Mouse (Mus musculus) B cell, adult 2 months (primary cell): ENCODE data around the gene 0610010F05Rik.

ENCODE experiments used
- DNase-seq, 2 experiments: peaks; one replicate each; pipeline ENCODE4 v3.0.0; 2022

The 0610010F05Rik gene

GRCm38 (mm10) chr11:23557039-23557630, 76.3 kb downstream of the 0610010F05Rik start:
- DNase-seq, result no peak

GRCm38 (mm10) chr11:23537446-23537845, 96.0 kb downstream of the 0610010F05Rik start:
- no peak for DNase-seq

GRCm38 (mm10) chr11:23520473-23521205, 112.8 kb downstream of the 0610010F05Rik start, which contains the start of gene 1700093K21Rik:
Gene 1700093K21Rik, minus strand, starts transcription at chr11:23521155.
- no peak for DNase-seq

- no peak for DNase-seq
Observed at GRCm38 (mm10) chr11:23518981-23519380, 114.5 kb downstream of the 0610010F05Rik start.

DNA sequence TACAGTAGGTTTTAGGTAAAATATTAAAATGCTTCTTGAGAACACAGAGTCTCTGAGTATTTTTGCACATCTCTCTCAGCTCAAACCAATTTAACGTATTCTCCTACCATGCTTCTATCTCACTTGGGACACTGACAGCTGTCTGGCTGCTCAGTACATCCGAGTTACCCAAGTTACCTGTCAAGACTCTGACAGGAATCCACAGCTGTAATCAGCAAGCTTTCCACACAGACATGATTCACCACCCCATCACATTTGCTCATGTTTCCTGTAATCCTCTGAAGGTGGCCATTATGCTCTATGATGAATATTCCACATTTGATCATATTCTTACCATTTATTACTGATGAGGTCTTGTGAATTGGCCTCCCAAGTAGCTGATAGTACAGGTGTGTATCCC, 118.1 kb downstream of the 0610010F05Rik start:
- DNase-seq, result no peak
